Mouse (Mus musculus) ovary, postnatal 36 days (tissue): Measurements from ENCODE around the gene Olfr127.
"Not testable (repeated sequence)": the region's sequence is repeated elsewhere in the genome, so short reads cannot be mapped to it uniquely, and the experiment has no call there.

ENCODE experiments used
- DNase-seq: peaks from one replicate; pipeline ENCODE4 v3.0.0; 2022; ENCODE audit warnings: low spot score, mixed read lengths

Olfr127 gene

DNA sequence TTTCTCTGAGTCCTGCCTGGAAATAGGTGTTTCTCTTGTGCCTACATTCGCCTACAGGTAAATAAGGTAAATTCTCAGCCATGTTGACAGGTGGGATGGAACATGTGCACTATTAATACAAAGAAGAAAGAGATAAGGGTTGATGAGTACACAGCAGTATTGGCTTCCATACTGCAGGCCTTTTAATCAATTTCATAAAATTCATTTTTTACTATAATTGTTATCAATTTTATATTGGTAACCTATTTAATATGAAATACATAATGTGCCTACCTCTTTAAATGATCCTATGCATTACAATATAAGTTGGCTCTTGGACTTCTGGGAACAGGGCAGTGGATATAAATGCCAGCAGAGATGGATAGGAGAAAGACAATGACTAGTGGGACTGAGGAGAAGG lies at the start of gene Olfr127:
TSS of gene Olfr127 (plus strand) at position 301 of the 400 bp plus-strand sequence.
- no peak for DNase-seq

DNA sequence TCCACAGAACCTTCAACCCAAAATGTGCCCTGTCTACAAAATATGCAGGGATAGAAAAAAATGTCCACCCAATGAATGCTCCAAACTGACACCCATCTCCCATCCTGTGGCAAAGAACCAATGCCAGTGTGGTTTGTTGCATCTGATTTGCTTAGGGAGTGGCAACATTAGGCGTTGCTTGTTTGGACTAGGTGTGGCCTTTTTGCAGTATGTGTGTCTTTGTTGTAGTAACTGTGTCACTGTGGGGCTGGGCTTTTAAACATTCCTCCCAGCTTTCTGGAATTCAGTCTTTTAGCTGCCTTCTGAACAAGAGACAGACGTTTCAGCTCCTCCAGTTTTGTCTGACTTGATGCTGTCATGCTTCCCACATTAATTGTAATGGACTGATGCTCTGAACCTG lies 36.3 kb upstream of the Olfr127 start:
- no peak for DNase-seq

DNA sequence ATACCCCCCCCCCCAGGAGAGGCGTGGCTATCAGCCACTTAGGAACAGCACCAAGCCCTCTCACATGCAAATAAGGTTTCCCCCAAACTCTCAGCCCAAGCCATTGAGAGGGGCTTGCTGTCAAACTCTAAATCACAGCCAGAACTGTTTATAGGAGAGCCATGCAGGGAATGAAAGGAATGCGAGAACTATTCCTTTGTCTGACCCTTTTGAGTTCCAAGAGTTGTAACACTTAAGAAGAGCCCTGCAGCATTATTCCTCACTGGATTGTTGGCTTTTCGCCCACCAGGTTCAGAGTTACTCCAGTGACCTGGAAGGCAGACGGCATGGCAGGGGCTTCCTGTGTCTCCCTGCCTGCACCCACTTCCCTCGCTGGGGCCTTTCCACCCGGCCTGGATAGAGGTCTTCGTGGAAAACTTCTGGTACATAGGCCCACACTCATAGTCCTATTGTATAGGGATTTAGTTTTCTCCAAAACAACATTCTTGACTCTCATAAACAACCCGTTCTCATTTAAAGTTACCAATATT lies 30.5 kb upstream of the Olfr127 start:
- DNase-seq: no peak

DNA sequence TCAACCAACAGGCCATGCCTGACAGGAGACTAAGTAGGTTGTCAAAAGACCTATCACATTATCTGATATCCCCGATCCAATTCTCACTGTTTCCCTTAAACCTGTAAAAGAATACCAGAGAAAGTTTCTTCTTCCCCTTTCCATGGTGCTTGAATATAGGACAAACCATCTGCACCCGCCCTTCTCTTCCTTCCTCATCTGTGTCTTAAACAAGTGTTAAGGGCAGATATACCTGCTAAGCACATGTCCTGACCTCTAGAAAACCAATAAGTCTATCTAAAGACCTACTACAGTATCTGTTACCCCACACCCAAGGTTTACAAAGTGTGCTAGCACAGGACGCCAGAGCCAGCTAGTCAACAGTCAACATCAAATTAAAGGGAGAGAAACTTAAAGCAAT lies 26.4 kb upstream of the Olfr127 start:
- no peak for DNase-seq

DNA sequence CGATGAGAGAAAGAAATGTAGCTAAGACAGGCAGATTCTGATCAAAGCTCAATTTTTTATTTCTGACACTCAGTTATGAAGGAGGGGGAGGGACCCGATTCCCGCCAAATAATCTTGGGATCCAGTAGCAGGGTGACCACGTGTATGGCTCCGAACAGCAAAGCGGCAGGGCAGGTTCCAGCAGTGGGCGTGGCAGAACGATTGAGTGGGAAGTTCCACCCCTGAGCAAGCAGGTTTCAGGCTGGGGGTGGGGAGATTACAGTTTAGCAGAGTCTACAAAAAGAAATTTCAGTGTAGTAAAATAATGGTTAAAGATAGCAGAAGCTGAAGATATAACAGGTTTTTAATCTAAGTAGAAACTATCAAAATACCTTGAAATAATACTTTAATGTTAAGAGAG lies 6.6 kb downstream of the Olfr127 start:
- DNase-seq: not testable (repeated sequence)

DNA sequence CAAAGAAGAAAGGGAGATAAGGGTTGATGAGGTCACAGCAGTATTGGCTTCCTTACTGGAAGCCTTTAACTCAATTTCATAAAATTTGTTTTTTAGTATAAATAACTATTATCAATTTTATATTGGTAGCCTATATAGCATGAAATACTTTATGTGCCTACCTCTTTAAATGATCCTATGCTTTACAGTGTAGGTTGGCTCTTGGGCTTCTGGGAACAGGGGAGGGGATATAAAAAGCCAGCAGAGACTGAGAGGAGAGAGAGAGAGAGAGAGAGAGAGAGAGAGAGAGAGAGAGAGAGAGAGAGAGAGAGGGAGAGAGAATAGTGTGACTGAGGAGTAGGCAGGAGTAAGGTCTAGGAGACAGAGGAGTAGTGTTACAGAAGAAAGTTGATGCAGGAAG lies 20.0 kb downstream of the Olfr127 start, which contains the start of gene Olfr128:
TSS of gene Olfr128 (plus strand) at position 301 of the 400 bp plus-strand sequence.
- DNase-seq: no peak

DNA sequence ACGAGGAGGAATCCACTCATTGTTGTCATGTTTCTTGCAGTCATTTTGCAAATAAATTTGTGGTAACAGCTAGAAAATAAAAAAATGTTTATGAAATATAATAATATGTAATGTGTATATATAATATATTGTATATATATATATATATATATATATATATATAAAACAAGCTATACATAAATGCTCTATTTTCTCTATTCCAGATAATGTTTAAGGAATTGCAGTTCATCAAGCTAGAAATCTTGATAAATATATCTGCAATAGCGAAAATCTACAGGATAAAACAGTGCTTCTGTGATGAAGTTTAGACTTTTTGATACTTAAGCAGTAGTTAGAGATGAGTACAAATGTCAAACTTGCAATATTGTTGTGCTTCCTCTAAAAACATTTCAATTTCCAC lies 52.7 kb downstream of the Olfr127 start, which contains the start of gene Olfr761:
TSS of gene Olfr761 (minus strand) at position 101 of the 400 bp plus-strand sequence.
- no peak for DNase-seq
